Mouse (Mus musculus): ENCODE results near the gene Zfp512b.
A peak's percentile ranks its signal among the peaks of the same experiment; 100 is the strongest.

Zfp512b gene

DNA sequence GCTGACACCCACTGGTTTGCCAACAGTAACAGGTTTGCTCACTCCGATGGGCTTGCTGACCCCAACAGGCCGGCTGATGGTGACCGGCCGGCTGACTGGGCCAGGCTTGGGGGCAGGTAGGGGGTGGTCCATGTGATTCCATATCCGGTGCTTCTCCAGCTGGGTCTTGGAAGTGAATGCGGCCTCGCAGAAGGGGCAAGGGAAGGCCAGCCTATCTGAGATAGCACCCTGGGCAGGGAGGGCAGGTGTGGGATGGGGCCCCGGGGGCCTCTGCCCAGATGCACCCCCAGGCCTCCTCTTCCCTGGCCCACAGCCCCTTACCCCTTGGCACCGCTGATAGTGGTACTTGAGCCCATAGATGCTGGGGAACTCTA, 2.9 kb downstream of the Zfp512b start:
- DNase-seq (ENCODE audit: low spot score), result no peak

- DNase-seq (ENCODE audit: low spot score), result no peak
Observed at GRCm38 (mm10) chr2:181589011-181589731, 3.4 kb downstream of the Zfp512b start.

GRCm38 (mm10) chr2:181588229-181588780, 4.3 kb downstream of the Zfp512b start:
- no peak for DNase-seq (ENCODE audit: low spot score)

GRCm38 (mm10) chr2:181587796-181588195, 4.8 kb downstream of the Zfp512b start:
- no peak for DNase-seq (ENCODE audit: low spot score)

- no peak for DNase-seq (ENCODE audit: low spot score)
Observed at GRCm38 (mm10) chr2:181586124-181586523, 6.5 kb downstream of the Zfp512b start.

DNA sequence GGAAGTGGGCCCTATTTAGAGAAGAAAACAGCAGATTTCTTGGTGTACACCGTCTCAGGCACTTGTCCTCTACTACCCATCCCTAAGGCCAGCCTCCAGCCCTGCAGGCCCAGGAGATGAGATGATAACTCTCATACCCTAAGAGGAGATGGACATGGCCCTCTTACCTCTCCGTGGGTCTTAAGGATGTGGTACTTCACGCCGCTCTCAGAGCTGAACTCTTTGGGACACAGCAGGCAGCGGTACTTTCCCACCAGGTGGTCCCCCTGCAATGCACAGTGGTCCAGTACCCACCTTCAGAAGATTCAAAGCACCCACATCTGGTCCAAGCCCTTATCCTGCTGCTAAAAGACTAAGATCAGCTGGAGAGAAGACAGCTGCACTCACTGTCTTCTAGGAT, 7.1 kb downstream of the Zfp512b start:
- no peak for DNase-seq (ENCODE audit: low spot score)

DNA sequence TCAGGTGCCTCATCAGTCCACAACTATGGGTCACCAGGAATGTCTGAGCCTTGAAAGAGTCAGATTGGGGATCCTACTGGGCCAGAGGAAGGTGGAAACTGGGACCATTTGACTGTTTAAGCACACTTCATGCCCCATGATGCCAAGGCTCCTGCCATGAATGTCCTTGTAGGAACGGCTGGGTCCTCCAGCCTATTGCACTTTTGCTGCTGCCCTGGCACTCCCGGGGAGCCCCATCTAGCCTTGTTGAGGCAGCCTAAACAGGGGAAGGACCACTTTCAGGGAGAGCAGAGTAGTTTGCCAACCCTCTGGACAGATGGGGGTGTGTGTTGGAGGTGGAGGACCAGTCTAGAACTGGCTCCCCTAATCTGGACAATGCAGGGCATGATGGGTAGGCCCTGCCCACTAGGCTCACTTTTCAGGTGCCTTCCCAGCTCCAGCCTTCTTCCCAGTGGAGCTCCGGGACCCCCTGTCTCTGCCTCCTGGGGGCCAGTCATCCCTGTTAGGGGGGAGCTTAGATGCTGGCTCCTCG, 8.1 kb downstream of the Zfp512b start, which contains the start of gene Uckl1:
Uckl1 (minus strand) TSS at position 482 of the 532 bp plus-strand sequence.
- DNase-seq (ENCODE audit: low spot score), result no peak

GRCm38 (mm10) chr2:181583460-181584257, 8.9 kb downstream of the Zfp512b start:
- no peak for DNase-seq (ENCODE audit: low spot score)

DNA sequence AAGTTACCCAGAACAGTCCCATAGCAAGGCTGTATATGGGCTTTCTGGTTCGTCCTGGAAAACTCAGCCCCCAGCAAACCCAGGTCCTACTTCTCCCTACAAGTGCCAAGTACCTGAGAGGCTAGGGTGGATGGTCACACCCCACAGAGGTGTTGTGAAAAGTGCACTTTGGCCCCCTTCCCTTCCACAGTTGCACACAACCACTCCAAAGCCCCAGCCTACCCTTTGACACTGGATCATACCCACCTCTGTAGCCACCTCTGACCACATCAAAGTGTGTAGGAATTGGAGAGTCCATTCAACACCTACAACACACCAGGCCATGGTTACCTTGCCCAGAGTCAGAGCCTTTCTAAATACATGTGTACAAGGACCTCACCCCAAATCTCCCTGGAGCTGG, 9.7 kb downstream of the Zfp512b start:
- no peak for DNase-seq (ENCODE audit: low spot score)

DNA sequence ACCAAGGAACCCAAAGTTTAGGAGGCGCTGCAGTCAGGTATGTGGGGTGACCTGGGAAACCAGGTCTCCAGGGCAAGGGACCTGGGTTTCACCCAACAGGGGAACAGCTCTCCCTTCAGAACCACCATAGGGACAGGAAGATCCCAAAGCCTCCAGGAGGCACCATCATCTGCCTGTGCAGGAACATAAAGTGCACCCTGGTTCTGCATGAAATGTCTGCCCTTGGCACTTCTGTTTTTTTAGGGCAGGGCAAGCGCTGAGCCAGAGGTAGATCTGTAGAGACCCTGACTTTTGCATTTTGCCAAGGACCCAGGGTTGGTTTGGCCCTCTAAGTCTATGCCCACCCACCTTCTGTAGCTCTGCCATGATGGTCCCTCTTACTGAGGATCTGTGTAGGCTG, 10.2 kb downstream of the Zfp512b start:
- no peak for DNase-seq (ENCODE audit: low spot score)

DNA sequence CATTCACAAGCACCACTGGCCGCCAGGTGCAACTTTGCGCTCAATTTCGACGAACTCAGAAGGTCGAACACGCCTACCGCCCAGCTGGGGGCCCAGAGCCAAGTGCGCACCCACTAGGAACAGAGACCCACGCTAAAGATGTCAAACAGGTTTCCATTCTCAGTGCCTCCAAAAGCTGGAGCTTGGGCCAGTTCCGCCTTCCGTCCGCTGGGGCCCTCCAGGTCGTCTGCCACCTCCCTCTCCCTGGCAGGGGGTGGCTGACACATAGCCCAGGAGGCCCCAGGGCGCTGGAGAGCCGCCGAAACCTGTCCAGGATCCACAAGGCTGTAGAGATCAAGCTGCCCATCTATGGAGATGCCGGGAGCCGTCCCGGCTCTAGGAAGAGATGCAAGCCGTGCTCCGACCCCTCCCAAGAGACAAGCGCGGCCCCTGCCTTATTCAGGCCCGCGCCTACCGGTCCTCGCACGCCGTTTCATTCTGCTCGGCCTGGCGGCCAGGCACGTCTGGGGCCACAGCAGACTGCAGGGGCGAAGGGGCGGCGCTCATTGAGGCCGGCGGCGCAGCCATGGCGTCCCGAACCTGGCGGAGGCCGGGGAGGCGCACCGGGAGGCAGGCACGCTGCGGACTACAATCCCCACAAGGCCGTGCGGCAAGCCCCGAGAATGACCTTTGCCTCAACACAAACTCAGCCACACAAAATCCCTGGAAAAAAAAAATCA, 11.0 kb downstream of the Zfp512b start:
- peak; percentile 73 for DNase-seq (ENCODE audit: low spot score)

GRCm38 (mm10) chr2:181581016-181581401, 11.6 kb downstream of the Zfp512b start:
- peak; percentile 68 for DNase-seq (ENCODE audit: low spot score)

- no peak for DNase-seq (ENCODE audit: low spot score)
Observed at GRCm38 (mm10) chr2:181580131-181580772, 12.4 kb downstream of the Zfp512b start.

GRCm38 (mm10) chr2:181579681-181580080, 12.9 kb downstream of the Zfp512b start:
- DNase-seq (ENCODE audit: low spot score), result no peak

GRCm38 (mm10) chr2:181578790-181579618, 13.6 kb downstream of the Zfp512b start:
- DNase-seq (ENCODE audit: low spot score), result no peak

GRCm38 (mm10) chr2:181577981-181578581, 14.5 kb downstream of the Zfp512b start:
- DNase-seq (ENCODE audit: low spot score), result no peak

DNA sequence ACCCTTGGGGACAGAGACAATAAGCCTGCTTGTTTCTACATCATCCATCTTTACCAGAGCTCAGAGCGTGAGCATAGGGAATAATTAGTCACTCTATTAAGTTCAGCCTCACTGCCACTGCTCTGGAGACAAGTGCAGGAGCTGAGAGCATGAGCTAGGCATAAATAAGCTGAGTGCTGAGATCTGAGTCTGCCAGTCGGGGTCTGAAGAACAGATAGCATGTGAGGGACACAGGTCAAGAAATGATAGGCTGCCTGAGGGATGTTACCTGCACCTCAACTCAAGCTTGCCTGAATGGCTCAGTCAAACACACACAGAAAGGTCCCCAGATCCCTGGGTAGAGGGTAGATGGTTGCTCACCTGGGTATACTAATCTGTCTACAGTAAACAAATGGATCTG, 15.5 kb downstream of the Zfp512b start:
- DNase-seq (ENCODE audit: low spot score), result no peak

DNA sequence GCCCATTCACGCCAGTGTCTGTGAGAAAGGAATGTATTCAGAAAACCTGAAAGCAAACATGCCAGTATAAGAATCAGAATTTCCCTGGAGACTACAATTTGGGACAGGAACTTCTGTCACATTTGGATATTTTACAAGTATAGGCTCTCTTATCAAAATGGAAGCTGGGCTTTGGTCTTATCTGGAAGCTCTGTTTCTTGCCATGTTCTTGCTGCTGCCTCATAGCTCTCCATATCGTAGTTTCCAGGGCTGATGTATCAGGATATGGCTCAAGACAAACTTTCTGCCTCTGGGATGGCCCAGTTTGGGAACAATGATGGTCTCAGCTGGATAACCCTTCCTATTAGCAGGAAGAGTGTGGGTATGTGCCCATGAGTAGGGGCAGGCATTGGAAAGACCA, 16.0 kb downstream of the Zfp512b start:
- DNase-seq (ENCODE audit: low spot score), result no peak

- DNase-seq (ENCODE audit: low spot score), result no peak
Observed at GRCm38 (mm10) chr2:181574921-181575545, 17.6 kb downstream of the Zfp512b start.

GRCm38 (mm10) chr2:181573961-181574360, 18.6 kb downstream of the Zfp512b start:
- DNase-seq (ENCODE audit: low spot score), result no peak
